Mouse (Mus musculus) forebrain, embryonic 14.5 days (tissue): ENCODE measurements around the gene Vps13d. TPM values are rescaled to one million over a fixed set of nuclear protein-coding genes. Genes with fewer than 3 reads are reported as not detected.

Experiments
- ATAC-seq: fragments of 200-750 bp; cut with Nextera tagmentation; 2 replicates; pipeline ENCODE4 v1.8.0; 2017; ENCODE audit warnings: mild to moderate bottlenecking, moderate library complexity
- DNase-seq: peaks from one replicate; pipeline ENCODE4 v3.0.0-alpha.2; 2015; ENCODE audit warnings: low spot score
- H3K27ac ChIP-seq: fragments of 300-500 bp; sonication (generic); 2 replicates; pipeline ENCODE4 v1.5.1; 2014; ENCODE audit warnings: low read depth, mild to moderate bottlenecking, control low read depth, low read length, moderate library complexity
- H3K27me3 ChIP-seq: fragments of 300-500 bp; sonication (generic); replicated peaks from 2 replicates; pipeline ENCODE4 v1.6.1; 2014; ENCODE audit warnings: low read length, control low read depth, mixed read lengths; ENCODE audit not compliant: control insufficient read depth, insufficient read depth
- H3K36me3 ChIP-seq: fragments of 300-500 bp; sonication (generic); 2 replicates; pipeline ENCODE4 v1.6.1; 2014; ENCODE audit warnings: low read length, control low read depth; ENCODE audit not compliant: control insufficient read depth, insufficient read depth
- H3K4me1 ChIP-seq: fragments of 300-500 bp; sonication (generic); 2 replicates; pipeline ENCODE4 v1.6.1; 2014; ENCODE audit warnings: antibody characterized with exemption, low read length, control low read depth; ENCODE audit not compliant: control insufficient read depth, insufficient read depth
- H3K4me2 ChIP-seq: fragments of 300-500 bp; sonication (generic); 2 replicates; pipeline ENCODE4 v1.6.1; 2014; ENCODE audit warnings: mild to moderate bottlenecking, control low read depth, low read length
- H3K4me3 ChIP-seq: fragments of 300-500 bp; sonication (generic); 2 replicates; pipeline ENCODE4 v1.5.1; 2014; ENCODE audit warnings: low read depth, low read length, control low read depth
- H3K9ac ChIP-seq: fragments of 300-500 bp; sonication (generic); 2 replicates; pipeline ENCODE4 v1.6.1; 2014; ENCODE audit warnings: mild to moderate bottlenecking, low read length, control low read depth, moderate library complexity
- H3K9me3 ChIP-seq: fragments of 300-500 bp; sonication (generic); replicated peaks from 2 replicates; pipeline ENCODE4 v1.6.1; 2016; ENCODE audit warnings: low read length, control low read depth, mixed read lengths; ENCODE audit not compliant: control insufficient read depth
- WGBS: fragments of 180-500 bp; shearing (Covaris S2); extraction: QIAGEN DNeasy Blood & Tissue Kit; methylation state at CpG from one replicate; pipeline ENCODE4 v1.1.7; 2014; 5-methylcytosine and 5-hydroxymethylcytosine counted together
- polyA plus RNA-seq: library from polyadenylated mRNA; unstranded; fragments of >200 nt; fragmentation: Nextera tagmentation; extraction: Ambion mirVana; gene quantifications from 2 replicates; pipeline ENCODE4 v1.2.1, GENCODE M21; 2014

The Vps13d gene
- polyA plus RNA-seq, 1 experiment from 2014 or later: 9.0 TPM

- no peak for ATAC-seq
Measured at GRCm38 (mm10) chr4:145033392-145033791, 161.4 kb downstream of the Vps13d start.

GRCm38 (mm10) chr4:145032637-145033036 is 162.2 kb downstream of the Vps13d start:
- Histone ChIP-seq H3K4me1 (no peaks in the 10 kb centered on the region; the same call in 1 of the 2 replicates), H3K36me3 (peaks cover 3% of the 10 kb centered on the region; the same call in 1 of the 2 replicates), H3K9ac (no peak overlapping the region), H3K27ac (no peak overlapping the region), H3K4me2 (no peak overlapping the region), H3K4me3 (no peak overlapping the region), H3K27me3 (no peaks in the 10 kb centered on the region), H3K9me3 (no peaks in the 10 kb centered on the region)
- WGBS: 70% methylated on average over 2 of the region's 2 CpGs
- DNase-seq (no peak), ATAC-seq (no peak)

More at GRCm38 (mm10) chr4:145033392-145033791, 161.4 kb downstream of the Vps13d start:
- Histone ChIP-seq H3K4me2 (no peak overlapping the region), H3K27me3 (no peaks in the 10 kb centered on the region), H3K4me3 (no peak overlapping the region), H3K4me1 (no peaks in the 10 kb centered on the region; the same call in 1 of the 2 replicates), H3K27ac (no peak overlapping the region), H3K9ac (no peak overlapping the region), H3K36me3 (peaks cover 3% of the 10 kb centered on the region; the same call in 1 of the 2 replicates), H3K9me3 (no peaks in the 10 kb centered on the region)
- WGBS: 88% methylated on average over 2 of the region's 2 CpGs
- DNase-seq: no peak

GRCm38 (mm10) chr4:145031510-145031909 is 163.3 kb downstream of the Vps13d start:
- ATAC-seq (no peak), DNase-seq (no peak)
- Histone ChIP-seq H3K27me3 (no peaks in the 10 kb centered on the region), H3K9ac (no peak overlapping the region), H3K27ac (no peak overlapping the region), H3K4me2 (no peak overlapping the region), H3K4me1 (no peaks in the 10 kb centered on the region; the same call in 1 of the 2 replicates), H3K4me3 (no peak overlapping the region), H3K9me3 (no peaks in the 10 kb centered on the region), H3K36me3 (no peaks in the 10 kb centered on the region)
- 79% methylated on average over 4 of the region's 4 CpGs for WGBS

- Histone ChIP-seq H3K4me3 (no peak overlapping the region), H3K27ac (no peak overlapping the region), H3K4me1 (no peaks in the 10 kb centered on the region), H3K4me2 (no peak overlapping the region), H3K9me3 (no peaks in the 10 kb centered on the region), H3K9ac (no peak overlapping the region), H3K27me3 (no peaks in the 10 kb centered on the region), H3K36me3 (no peaks in the 10 kb centered on the region)
- ATAC-seq: no peak
- no peak for DNase-seq
- 78% methylated on average over 7 of the region's 7 CpGs for WGBS
Measured at GRCm38 (mm10) chr4:145026449-145026851, 168.4 kb downstream of the Vps13d start.

GRCm38 (mm10) chr4:145025409-145025762 is 169.4 kb downstream of the Vps13d start:
- no peak for ATAC-seq
- WGBS: 67% methylated on average over 7 of the region's 7 CpGs

GRCm38 (mm10) chr4:145024694-145025408 is 170.0 kb downstream of the Vps13d start:
- H3K4me3 ChIP-seq: no peak overlapping the region
- no peaks in the 10 kb centered on the region for H3K9me3 ChIP-seq
- no peaks in the 10 kb centered on the region for H3K4me1 ChIP-seq
- 32% methylated on average over 8 of the region's 8 CpGs for WGBS
- H3K4me2 ChIP-seq: no peak overlapping the region
- peaks cover 2% of the 10 kb centered on the region; the same call in 1 of the 2 replicates for H3K36me3 ChIP-seq
- no peak overlapping the region for H3K9ac ChIP-seq
- peak; percentile 18; the same call in 1 of the 2 replicates for ATAC-seq
- no peaks in the 10 kb centered on the region for H3K27me3 ChIP-seq
- H3K27ac ChIP-seq: no peak overlapping the region
- DNase-seq: peak; percentile 68

More at GRCm38 (mm10) chr4:145025409-145025762, 169.4 kb downstream of the Vps13d start:
- no peak overlapping the region for H3K9ac ChIP-seq
- no peak overlapping the region for H3K4me3 ChIP-seq
- H3K4me1 ChIP-seq: no peaks in the 10 kb centered on the region
- H3K27ac ChIP-seq: no peak overlapping the region
- H3K9me3 ChIP-seq: no peaks in the 10 kb centered on the region
- no peak overlapping the region for H3K4me2 ChIP-seq
- no peaks in the 10 kb centered on the region for H3K27me3 ChIP-seq
- DNase-seq: no peak
- no peaks in the 10 kb centered on the region for H3K36me3 ChIP-seq

DNA sequence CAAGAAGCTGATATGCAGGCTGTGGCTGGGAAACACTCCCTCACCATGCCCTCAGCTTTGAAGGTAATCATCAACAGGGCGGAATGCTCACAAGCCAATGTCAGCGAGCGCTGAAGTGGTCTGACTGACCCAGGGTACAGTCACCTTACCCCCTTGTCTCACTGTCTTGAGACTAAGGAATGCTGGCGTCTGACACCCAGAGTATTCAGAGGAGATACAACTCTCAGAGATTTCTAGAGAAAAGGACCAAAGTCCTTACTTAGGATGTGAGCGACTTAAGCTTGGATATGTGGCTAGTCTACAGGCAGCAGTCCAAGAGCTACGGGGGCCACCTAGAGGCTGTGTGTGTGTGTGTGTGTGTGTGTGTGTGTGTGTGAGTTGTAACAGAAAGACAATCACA is 170.9 kb downstream of the Vps13d start:
- no peak overlapping the region for H3K4me2 ChIP-seq
- no peak for ATAC-seq
- no peak for DNase-seq
- H3K27me3 ChIP-seq: no peaks in the 10 kb centered on the region
- no peak overlapping the region for H3K27ac ChIP-seq
- H3K4me1 ChIP-seq: no peaks in the 10 kb centered on the region
- WGBS: 90% methylated on average over 6 of the region's 6 CpGs
- no peak overlapping the region for H3K4me3 ChIP-seq
- H3K9ac ChIP-seq: no peak overlapping the region
- no peaks in the 10 kb centered on the region for H3K9me3 ChIP-seq
- peaks cover 11% of the 10 kb centered on the region for H3K36me3 ChIP-seq

- Histone ChIP-seq H3K4me1 (no peaks in the 10 kb centered on the region), H3K9ac (no peak overlapping the region), H3K9me3 (no peaks in the 10 kb centered on the region), H3K27ac (no peak overlapping the region), H3K27me3 (no peaks in the 10 kb centered on the region), H3K4me2 (no peak overlapping the region), H3K36me3 (peaks cover 11% of the 10 kb centered on the region), H3K4me3 (no peak overlapping the region)
- no peak for DNase-seq
- WGBS: 92% methylated on average over 5 of the region's 5 CpGs
- ATAC-seq: no peak
Measured at GRCm38 (mm10) chr4:145022815-145023214, 172.0 kb downstream of the Vps13d start.

DNA sequence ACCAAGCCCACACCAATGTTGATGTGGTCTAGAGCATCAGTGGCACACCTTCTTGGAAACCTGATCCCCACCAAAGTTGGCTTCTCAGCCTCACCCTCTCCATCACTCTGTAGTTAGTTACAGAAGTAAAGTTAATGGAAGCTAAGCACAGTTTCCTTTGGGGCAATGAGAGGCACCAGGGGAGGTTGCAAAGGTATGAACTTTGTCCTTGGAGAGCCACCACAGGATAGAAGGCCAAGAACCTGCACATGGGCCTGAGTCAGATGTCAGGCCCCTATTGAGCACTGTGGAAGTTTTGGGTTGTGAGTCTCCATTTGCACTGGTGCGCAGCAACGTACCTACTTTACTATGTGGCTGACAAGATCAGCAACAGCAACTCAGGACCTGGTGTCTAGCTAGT is 172.6 kb downstream of the Vps13d start:
- no peaks in the 10 kb centered on the region for H3K4me1 ChIP-seq
- DNase-seq (no peak), ATAC-seq (no peak)
- H3K36me3 ChIP-seq: peaks cover 11% of the 10 kb centered on the region
- WGBS: 100% methylated on average over 2 of the region's 2 CpGs
- no peak overlapping the region for H3K4me3 ChIP-seq
- H3K4me2 ChIP-seq: no peak overlapping the region
- H3K27me3 ChIP-seq: no peaks in the 10 kb centered on the region
- no peak overlapping the region for H3K27ac ChIP-seq
- H3K9me3 ChIP-seq: no peaks in the 10 kb centered on the region
- H3K9ac ChIP-seq: no peak overlapping the region
